Mouse (Mus musculus) forebrain, embryonic 16.5 days (tissue): ENCODE measurements at regions not wholly inside any gene's neighbourhood (a gene's known extent, or its start where the extent isn't known, plus 50 kb on each side); places are given as distances from the start of the nearest gene placed in this dataset.

Experiments used
- ATAC-seq: fragments of 200-750 bp; cut with Nextera tagmentation; 2 replicates; pipeline ENCODE4 v1.8.0; 2017; ENCODE audit warnings: mild to moderate bottlenecking, moderate library complexity
- H3K27ac ChIP-seq: fragments of 300-500 bp; sonication (generic); 2 replicates; pipeline ENCODE4 v1.5.1; 2014; ENCODE audit warnings: low read length, control low read depth
- H3K27me3 ChIP-seq: fragments of 300-500 bp; sonication (generic); replicated peaks from 2 replicates; pipeline ENCODE4 v1.6.1; 2014; ENCODE audit warnings: low read length; ENCODE audit not compliant: control insufficient read depth, insufficient read depth
- H3K36me3 ChIP-seq: fragments of 300-500 bp; sonication (generic); 2 replicates; pipeline ENCODE4 v1.6.1; 2014; ENCODE audit not compliant: control insufficient read depth, insufficient read depth
- H3K4me1 ChIP-seq: fragments of 300-500 bp; sonication (generic); replicated peaks from 2 replicates; pipeline ENCODE4 v1.6.1; 2014; ENCODE audit warnings: low read length; ENCODE audit not compliant: control insufficient read depth, insufficient read depth
- H3K4me2 ChIP-seq: fragments of 300-500 bp; sonication (generic); 2 replicates; pipeline ENCODE4 v1.6.1; 2014; ENCODE audit warnings: mild to moderate bottlenecking, low read length, control low read depth
- H3K4me3 ChIP-seq: fragments of 300-500 bp; sonication (generic); replicated peaks from 2 replicates; pipeline ENCODE4 v1.5.1; 2014; ENCODE audit warnings: mild to moderate bottlenecking, low read length, control low read depth
- H3K9ac ChIP-seq: fragments of 300-500 bp; sonication (generic); replicated peaks from 2 replicates; pipeline ENCODE4 v1.6.1; 2014; ENCODE audit warnings: low read depth, low read length, control low read depth
- H3K9me3 ChIP-seq: fragments of 300-500 bp; sonication (generic); 2 replicates; pipeline ENCODE4 v1.6.1; 2016; ENCODE audit warnings: low read length; ENCODE audit not compliant: control insufficient read depth
- WGBS: fragments of 180-500 bp; shearing (Covaris S2); extraction: QIAGEN DNeasy Blood & Tissue Kit; methylation state at CpG from one replicate; pipeline ENCODE4 v1.1.7; 2014; 5-methylcytosine and 5-hydroxymethylcytosine counted together

DNA sequence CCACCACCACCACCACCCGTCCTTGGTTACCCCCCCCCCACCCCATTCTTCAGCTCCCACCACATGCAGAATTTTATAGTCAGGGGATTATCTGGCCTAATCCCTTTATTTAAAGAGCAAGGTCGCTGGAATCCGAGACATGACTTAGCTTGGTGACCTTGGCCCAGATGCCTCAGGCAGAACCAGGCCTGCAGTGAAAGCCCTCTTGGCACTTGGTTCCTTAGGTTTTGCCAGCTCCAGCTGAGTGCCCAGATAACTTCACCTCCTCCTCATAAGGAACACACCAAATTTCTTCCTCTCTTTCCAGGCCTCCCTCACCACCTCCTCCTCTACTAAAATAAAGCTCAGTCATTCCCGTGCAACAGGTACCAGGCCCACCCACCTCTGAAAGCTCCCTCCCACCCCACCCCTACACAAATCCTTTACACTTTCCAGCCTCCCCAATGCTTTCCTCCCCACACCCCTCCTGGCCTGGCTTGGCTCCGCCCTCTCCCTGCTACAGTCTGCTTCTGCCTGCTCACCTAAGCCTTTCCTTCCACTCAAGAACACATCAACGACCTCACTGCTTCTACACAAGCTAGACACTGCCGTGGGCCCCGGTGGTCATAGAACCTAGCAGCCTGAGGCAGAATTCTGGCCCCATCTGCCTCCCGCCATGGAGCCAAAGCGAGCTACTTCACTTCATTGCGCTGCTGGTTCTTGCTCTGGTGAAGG lies 131.5 kb upstream of the Zfp703 start:
- no peak overlapping the region for H3K9ac ChIP-seq
- 67% methylated on average over 11 of the region's 11 CpGs for WGBS
- H3K27ac ChIP-seq: no peak overlapping the region
- H3K27me3 ChIP-seq: no peaks in the 10 kb centered on the region
- peaks cover 5% of the 10 kb centered on the region; the same call in 1 of the 2 replicates for H3K4me1 ChIP-seq
- no peaks in the 10 kb centered on the region for H3K9me3 ChIP-seq
- H3K4me2 ChIP-seq: no peak overlapping the region
- ATAC-seq: no peak
- H3K36me3 ChIP-seq: no peaks in the 10 kb centered on the region
- no peak overlapping the region for H3K4me3 ChIP-seq

DNA sequence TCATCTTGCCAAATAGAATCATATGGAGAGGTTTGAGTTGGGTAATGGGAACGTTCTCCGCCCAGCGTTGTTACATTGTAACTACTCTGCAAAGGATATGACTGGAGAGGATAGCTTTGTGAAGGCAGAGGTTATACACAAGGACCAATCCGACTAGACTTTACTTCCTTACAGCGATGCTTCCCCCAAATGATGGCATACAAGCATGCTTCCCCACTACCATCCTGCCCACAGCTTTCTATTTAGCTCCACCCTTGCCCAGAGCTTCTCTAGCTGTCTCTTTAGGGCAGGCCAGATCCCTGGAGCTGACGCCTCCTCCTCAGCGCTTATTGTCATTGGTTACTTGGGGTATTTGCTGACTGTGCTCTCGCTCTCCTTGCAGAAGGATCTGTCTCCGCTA lies 130.1 kb upstream of the Zfp703 start:
- H3K27ac ChIP-seq: no peak overlapping the region
- H3K36me3 ChIP-seq: no peaks in the 10 kb centered on the region
- no peaks in the 10 kb centered on the region for H3K27me3 ChIP-seq
- WGBS: 87% methylated on average over 9 of the region's 9 CpGs
- ATAC-seq: no peak
- no peak overlapping the region for H3K4me2 ChIP-seq
- no peak overlapping the region for H3K9ac ChIP-seq
- H3K4me3 ChIP-seq: no peak overlapping the region
- no peaks in the 10 kb centered on the region for H3K9me3 ChIP-seq
- H3K4me1 ChIP-seq: peaks cover 5% of the 10 kb centered on the region; the same call in 1 of the 2 replicates

DNA sequence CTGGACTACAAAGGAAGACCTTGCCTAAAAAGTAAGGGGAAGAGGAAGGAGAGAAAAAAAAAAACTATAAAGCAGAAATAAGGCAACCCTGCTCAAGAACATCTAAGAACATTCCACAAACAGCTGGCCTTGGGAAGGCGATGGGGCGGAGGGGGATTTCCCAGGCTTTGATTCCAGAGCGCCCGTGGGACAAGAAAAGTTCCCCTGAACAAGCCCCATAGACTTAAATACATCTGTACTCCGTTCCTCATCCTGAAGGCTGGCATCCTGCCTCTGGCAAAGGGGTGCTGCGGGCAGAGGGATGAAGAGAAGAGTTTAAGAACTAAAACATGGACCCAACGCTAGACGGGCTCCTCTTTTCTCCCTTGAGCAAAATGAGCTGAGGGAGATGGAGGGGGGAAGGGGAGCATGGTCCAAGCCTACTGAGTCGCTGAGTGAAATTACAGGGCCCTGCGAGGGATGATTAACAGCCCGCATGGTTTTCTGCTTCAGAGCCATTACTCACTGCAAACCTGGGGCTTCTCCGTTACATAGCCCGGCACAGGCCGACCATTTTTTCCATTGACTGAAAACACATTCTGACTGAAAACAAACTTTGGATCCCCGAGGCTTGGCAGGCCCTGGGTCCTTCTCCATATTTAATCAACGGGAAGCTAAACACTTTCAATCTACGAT lies 128.9 kb upstream of the Zfp703 start:
- Histone ChIP-seq H3K9ac (no peak overlapping the region), H3K27me3 (no peaks in the 10 kb centered on the region), H3K36me3 (no peaks in the 10 kb centered on the region), H3K9me3 (no peaks in the 10 kb centered on the region), H3K4me2 (no peak overlapping the region), H3K4me3 (no peak overlapping the region), H3K4me1 (peaks cover 5% of the 10 kb centered on the region; the same call in 1 of the 2 replicates), H3K27ac (no peak overlapping the region)
- 76% methylated on average over 17 of the region's 17 CpGs for WGBS
- ATAC-seq: no peak

DNA sequence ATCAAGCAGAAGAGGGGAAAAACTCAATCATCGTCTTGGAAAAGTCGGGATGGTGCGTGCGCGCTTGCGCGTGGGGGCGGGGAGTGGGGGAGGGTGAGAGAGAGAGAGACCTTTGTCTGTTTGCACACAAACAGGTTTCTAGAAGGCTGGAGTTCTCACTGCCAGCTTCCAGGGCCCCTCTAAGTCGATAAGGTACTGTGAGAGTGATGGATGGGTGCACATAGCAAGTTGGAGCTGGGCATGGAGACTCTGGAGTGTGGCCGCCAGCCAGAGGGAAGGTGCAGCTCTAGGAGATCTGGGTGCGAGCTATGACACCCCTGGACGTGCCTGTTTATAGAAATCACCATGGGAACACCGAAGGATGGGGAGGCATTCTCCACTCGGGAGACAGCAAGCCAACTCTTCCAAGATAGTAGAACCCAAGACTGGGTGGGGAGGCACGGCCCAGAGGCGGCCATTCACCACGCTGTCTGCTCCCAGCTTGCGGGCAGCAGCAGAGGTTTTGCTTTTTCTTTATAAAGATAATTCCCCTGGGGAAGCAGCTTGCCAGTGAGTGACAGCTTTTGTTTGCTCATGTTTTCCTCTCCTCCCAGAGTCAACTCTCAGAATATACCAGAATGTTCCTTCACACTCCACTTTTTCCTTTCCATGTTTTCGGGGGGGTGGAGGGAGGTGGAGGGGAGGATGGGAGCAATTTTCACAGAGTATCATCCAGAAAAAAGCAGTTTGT lies 128.0 kb upstream of the Zfp703 start:
- Histone ChIP-seq H3K4me1 (peaks cover 5% of the 10 kb centered on the region; the same call in 1 of the 2 replicates), H3K27ac (no peak overlapping the region), H3K4me2 (no peak overlapping the region), H3K9ac (no peak overlapping the region), H3K36me3 (no peaks in the 10 kb centered on the region), H3K4me3 (no peak overlapping the region), H3K27me3 (no peaks in the 10 kb centered on the region), H3K9me3 (no peaks in the 10 kb centered on the region)
- no peak for ATAC-seq
- 81% methylated on average over 19 of the region's 19 CpGs for WGBS

DNA sequence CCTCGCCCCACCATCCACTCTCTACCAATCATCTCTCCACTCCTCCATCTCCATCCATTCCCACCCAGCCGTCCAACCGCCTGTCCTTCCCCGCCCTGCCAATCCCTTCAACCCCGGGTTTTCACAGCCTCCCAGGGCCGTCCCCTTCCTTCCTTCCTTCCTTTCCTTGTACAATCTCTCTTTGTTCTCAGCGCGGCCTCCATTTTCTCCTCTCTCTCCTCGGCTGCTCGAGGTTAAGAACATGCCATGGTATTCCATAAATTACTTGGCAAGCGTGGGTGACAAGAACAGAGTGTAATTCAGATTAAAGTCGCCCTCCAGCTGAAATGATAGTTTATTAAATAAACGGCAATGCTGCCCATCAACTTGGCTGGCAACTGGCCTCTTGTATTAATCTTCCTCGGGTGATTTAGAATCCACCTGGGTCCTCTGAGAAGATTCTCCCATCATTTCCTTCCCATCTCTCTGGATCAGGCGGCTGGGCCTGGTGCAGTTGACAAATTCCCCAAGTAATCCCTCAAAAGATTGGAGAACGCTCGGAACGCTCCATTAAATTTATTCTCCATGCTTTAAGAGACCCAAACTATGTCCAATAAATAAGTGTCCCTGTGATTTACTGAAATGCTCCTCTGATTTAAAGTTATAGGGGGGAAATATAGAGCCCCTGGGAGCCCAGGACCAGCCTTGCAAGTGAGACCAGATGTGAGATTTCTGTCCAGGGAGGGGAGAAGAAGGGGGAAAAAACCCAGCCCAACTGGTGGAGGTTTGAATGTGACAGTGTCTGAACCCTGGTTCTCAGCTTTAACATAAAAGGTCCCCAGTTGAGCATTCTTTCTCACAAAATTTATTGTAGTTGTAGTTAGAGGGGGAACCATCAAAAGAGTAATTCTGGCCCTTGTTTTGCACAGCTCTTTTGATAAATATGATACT lies 125.0 kb upstream of the Zfp703 start:
- no peak for ATAC-seq
- H3K9me3 ChIP-seq: no peaks in the 10 kb centered on the region
- H3K4me3 ChIP-seq: no peak overlapping the region
- no peaks in the 10 kb centered on the region for H3K27me3 ChIP-seq
- no peak overlapping the region for H3K27ac ChIP-seq
- H3K4me1 ChIP-seq: peaks cover 5% of the 10 kb centered on the region; the same call in 1 of the 2 replicates
- H3K9ac ChIP-seq: no peak overlapping the region
- no peak overlapping the region for H3K4me2 ChIP-seq
- no peaks in the 10 kb centered on the region for H3K36me3 ChIP-seq
- 82% methylated on average over 18 of the region's 18 CpGs for WGBS

DNA sequence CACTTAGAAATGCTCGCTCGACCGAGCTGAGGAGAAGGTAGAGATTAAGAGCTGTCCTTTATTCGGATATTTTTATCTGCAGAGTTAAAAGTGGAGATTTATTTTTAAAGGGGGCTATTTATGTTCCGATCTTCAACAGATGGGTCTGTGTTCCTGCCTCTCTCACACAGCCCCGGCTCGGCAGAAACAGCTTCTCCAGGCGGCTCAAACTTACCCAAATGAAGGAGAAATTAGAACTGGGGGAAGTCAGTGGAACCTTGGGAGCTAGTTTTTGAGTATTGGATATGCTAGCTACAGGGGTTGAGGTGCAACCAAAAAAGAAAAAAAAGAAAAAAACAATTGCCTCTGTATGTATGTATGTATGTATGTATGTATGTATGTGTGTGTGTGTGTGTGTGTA lies 124.2 kb upstream of the Zfp703 start:
- Histone ChIP-seq H3K4me3 (no peak overlapping the region), H3K9me3 (no peaks in the 10 kb centered on the region), H3K36me3 (no peaks in the 10 kb centered on the region), H3K4me1 (peaks cover 5% of the 10 kb centered on the region; the same call in 1 of the 2 replicates), H3K9ac (no peak overlapping the region), H3K27me3 (no peaks in the 10 kb centered on the region), H3K4me2 (no peak overlapping the region), H3K27ac (no peak overlapping the region)
- WGBS: 82% methylated on average over 8 of the region's 8 CpGs
- no peak for ATAC-seq

DNA sequence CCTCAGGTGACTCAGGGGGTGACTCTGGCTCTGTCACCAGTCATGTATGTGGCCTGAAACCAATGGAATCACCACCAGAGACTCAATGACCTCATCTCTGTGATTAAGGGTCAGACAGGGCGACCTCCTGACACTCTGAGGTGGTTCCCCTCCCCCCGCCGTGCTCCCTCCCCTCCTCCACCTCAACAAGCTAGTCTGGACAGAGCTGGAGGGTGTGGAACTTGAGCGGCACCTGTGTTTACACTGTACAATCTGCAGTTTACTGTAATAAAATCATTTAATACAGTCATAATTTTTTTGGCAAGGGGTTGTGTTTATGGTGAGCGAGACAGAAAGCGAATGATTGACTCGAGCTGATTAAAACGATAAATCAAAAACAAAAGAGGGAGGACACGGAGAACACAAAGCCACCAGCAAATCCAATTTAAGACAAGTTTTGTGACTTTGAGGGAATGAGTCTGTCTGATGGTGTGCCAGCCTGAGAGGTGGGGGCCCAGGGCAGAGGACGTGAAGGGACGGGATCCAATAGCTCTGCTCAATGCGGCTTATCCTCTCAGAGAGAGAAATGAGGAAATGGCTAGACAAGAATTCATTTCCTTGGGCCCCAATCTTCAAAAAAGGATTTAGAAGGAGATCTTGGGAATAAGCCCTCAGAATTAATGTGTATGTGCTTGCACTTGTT lies 122.4 kb upstream of the Zfp703 start:
- H3K4me2 ChIP-seq: no peak overlapping the region
- WGBS: 63% methylated on average over 12 of the region's 12 CpGs
- H3K4me3 ChIP-seq: no peak overlapping the region
- no peak overlapping the region for H3K9ac ChIP-seq
- H3K27ac ChIP-seq: no peak overlapping the region
- H3K4me1 ChIP-seq: no peaks in the 10 kb centered on the region
- no peaks in the 10 kb centered on the region for H3K36me3 ChIP-seq
- H3K27me3 ChIP-seq: no peaks in the 10 kb centered on the region
- ATAC-seq: no peak
- H3K9me3 ChIP-seq: no peaks in the 10 kb centered on the region

DNA sequence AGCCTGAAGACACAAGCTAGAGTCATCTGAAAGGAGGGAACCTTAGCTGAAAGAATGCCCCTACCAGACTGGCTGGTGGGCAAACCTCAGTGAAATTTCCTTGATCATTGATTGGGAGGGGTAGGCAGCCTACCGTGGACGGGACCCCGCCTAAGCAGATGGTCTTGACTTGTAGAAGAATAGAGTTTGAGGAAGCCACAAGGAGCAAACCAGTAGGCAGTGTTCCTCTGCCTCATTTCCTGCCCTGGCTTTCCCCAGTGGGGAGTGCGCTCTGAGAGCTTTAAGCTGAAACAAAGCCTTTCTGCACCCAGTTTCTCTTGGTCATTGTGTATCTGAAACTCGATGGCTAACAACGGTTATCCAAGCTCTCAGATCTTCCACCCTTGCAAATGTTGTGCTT lies 121.9 kb upstream of the Zfp703 start:
- Histone ChIP-seq H3K27me3 (no peaks in the 10 kb centered on the region), H3K4me3 (no peak overlapping the region), H3K9me3 (no peaks in the 10 kb centered on the region), H3K27ac (no peak overlapping the region), H3K36me3 (no peaks in the 10 kb centered on the region), H3K4me2 (no peak overlapping the region), H3K9ac (no peak overlapping the region), H3K4me1 (no peaks in the 10 kb centered on the region)
- ATAC-seq: no peak
- whole genome bisulfite sequencing: 85% methylated on average over 6 of the region's 6 CpGs
